Mouse (Mus musculus) thymus, adult 2 months (tissue): ENCODE data around the gene Macrod1. TPM values are rescaled to one million over a fixed set of nuclear protein-coding genes. Genes with fewer than 3 reads are reported as not detected.

Source experiments
- DNase-seq: peaks from one replicate; pipeline ENCODE4 v3.0.0; 2021
- H3K27ac ChIP-seq: fragments of 200-500 bp; 2 replicates; pipeline ENCODE4 v1.5.1; 2012; ENCODE audit warnings: low read length, control low read depth; ENCODE audit not compliant: control insufficient read depth, insufficient read depth
- H3K27me3 ChIP-seq: fragments of 200-500 bp; 2 replicates; pipeline ENCODE4 v1.6.1; 2012; ENCODE audit warnings: mild to moderate bottlenecking, low read length, moderate library complexity, mixed read lengths; ENCODE audit not compliant: control insufficient read depth, insufficient read depth
- H3K36me3 ChIP-seq: fragments of 200-500 bp; 2 replicates; pipeline ENCODE4 v1.6.1; 2012; ENCODE audit warnings: mild to moderate bottlenecking, low read length, moderate library complexity; ENCODE audit not compliant: control insufficient read depth, insufficient read depth
- H3K4me1 ChIP-seq: fragments of 200-500 bp; replicated peaks from 2 replicates; pipeline ENCODE4 v1.6.1; 2012; ENCODE audit warnings: low read length; ENCODE audit not compliant: control insufficient read depth, insufficient read depth
- H3K4me3 ChIP-seq: fragments of 200-500 bp; 2 replicates; pipeline ENCODE4 v1.5.1; 2012; ENCODE audit warnings: mild to moderate bottlenecking, low read length, control low read depth, moderate library complexity; ENCODE audit not compliant: control insufficient read depth, insufficient read depth
- CTCF ChIP-seq: fragments of 200-500 bp; IDR thresholded peaks from 2 replicates; pipeline ENCODE4 v1.5.1; 2012; ENCODE audit warnings: mild to moderate bottlenecking, control low read depth, low read length, moderate library complexity, borderline replicate concordance; ENCODE audit not compliant: control insufficient read depth, poor library complexity, insufficient read depth; ENCODE audit errors: extremely low read depth
- POLR2A ChIP-seq: fragments of 200-500 bp; IDR thresholded peaks from 2 replicates; pipeline ENCODE4 v1.6.1; 2012; ENCODE audit warnings: mild to moderate bottlenecking, low read length, control low read depth, moderate library complexity; ENCODE audit not compliant: control insufficient read depth, poor library complexity, insufficient read depth; ENCODE audit errors: extremely low read depth
- WGBS: fragments of 180-500 bp; shearing (Covaris S2); methylation state at CpG from one replicate; pipeline ENCODE4 v1.1.7; 2018; 5-methylcytosine and 5-hydroxymethylcytosine counted together
- polyA plus RNA-seq: library from polyadenylated mRNA; depleted of rRNA; stranded (reverse); fragments of >200 nt; gene quantifications from 2 replicates; pipeline ENCODE4 v1.2.3, GENCODE M21; 2012

Gene Macrod1
- polyA plus RNA-seq, 1 experiment: 49.3 TPM

DNA sequence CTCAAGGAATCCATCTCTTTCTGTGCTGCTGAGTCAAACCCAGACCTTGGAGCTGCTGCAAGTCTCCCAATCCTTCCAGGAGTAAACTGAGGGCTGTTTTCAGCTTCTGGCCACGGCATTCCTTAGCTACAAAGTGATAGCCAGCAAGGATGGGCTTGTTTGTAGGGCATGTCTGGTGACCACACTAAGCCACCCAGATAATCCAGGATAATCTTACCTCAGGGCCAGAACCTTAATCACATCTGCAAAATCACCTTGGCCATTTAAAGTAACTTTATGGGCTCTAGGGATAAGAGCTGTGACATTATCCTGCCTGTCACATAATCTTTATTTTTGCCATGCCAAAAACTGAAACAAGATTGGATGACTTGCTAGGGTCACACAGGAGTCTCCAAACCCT, 155.6 kb downstream of the Macrod1 start:
- Histone ChIP-seq H3K4me1 (peaks cover 11% of the 10 kb centered on the region), H3K36me3 (peaks cover 4% of the 10 kb centered on the region; the same call in 1 of the 2 replicates), H3K27ac (no peak overlapping the region), H3K4me3 (no peak overlapping the region), H3K27me3 (no peaks in the 10 kb centered on the region)
- no peak for TF ChIP-seq POLR2A
- no peak for TF ChIP-seq CTCF
- 97% methylated on average over 1 of the region's 1 CpGs for WGBS
- no peak for DNase-seq

GRCm38 (mm10) chr19:7213010-7213409, 156.4 kb downstream of the Macrod1 start:
- Histone ChIP-seq H3K27me3 (no peaks in the 10 kb centered on the region), H3K4me3 (no peak overlapping the region), H3K27ac (no peak overlapping the region), H3K4me1 (peaks cover 13% of the 10 kb centered on the region), H3K36me3 (peaks cover 4% of the 10 kb centered on the region; the same call in 1 of the 2 replicates)
- no peak for DNase-seq
- 100% methylated on average over 3 of the region's 3 CpGs for WGBS
- TF ChIP-seq POLR2A (no peak), CTCF (no peak)

GRCm38 (mm10) chr19:7214484-7214883, 157.9 kb downstream of the Macrod1 start:
- 87% methylated on average over 5 of the region's 5 CpGs for WGBS
- Histone ChIP-seq H3K4me1 (peaks cover 15% of the 10 kb centered on the region), H3K36me3 (peaks cover 4% of the 10 kb centered on the region; the same call in 1 of the 2 replicates), H3K27ac (no peak overlapping the region), H3K27me3 (no peaks in the 10 kb centered on the region), H3K4me3 (no peak overlapping the region)
- no peak for TF ChIP-seq POLR2A
- no peak for TF ChIP-seq CTCF
- no peak for DNase-seq

DNA sequence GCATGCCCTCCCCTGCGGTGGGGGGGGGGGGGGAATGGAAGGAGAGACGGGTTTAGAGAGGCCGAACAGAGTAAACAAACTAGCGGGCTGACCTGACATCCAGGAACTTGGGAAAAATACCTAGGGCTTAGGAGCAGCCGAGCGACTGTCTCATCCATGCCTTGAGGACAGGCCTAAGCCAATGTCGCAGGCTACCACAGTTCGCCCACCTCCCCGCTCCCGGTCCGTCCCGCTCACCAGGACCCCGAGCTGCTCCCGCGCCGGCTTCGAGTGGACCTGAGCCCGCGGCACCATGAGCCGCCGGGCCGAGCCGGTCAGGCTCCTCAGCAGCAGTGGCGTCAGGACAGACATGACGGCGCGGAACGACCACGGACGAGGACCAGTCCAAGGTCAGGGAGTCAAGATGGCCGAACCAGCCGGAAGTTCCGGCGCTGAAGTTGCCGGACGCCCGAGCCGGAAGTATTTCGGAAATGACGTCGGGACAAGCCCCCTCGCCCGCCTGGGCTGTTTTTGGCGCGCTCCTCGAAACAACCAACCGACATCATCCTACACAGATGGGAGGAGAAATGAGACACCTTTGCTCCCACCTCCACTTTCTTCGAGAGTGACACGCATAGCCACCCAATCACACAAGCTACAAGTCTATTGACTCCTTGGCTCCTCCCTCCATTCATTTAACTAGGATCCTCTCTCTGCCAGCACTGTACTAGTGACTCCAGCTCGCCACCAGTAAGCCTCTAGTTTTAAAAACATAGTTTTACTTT, 160.7 kb downstream of the Macrod1 start, which contains the start of gene Cox8a:
Gene Cox8a, minus strand, starts transcription at position 455 of the 764 bp plus-strand sequence.
- H3K4me3 ChIP-seq: peak within 1 kb of the TSS; percentile 86
- no peak for TF ChIP-seq CTCF
- peak; percentile 56 for TF ChIP-seq POLR2A
- H3K27me3 ChIP-seq: no peaks in the 10 kb centered on the region
- peak within 1 kb of the TSS; percentile 15; the same call in 1 of the 2 replicates for H3K27ac ChIP-seq
- DNase-seq: peak; percentile 91
- peaks cover 15% of the 10 kb centered on the region for H3K4me1 ChIP-seq
- under 1% methylated on average over 50 of the region's 50 CpGs for WGBS
- peaks cover 4% of the 10 kb centered on the region; the same call in 1 of the 2 replicates for H3K36me3 ChIP-seq

DNA sequence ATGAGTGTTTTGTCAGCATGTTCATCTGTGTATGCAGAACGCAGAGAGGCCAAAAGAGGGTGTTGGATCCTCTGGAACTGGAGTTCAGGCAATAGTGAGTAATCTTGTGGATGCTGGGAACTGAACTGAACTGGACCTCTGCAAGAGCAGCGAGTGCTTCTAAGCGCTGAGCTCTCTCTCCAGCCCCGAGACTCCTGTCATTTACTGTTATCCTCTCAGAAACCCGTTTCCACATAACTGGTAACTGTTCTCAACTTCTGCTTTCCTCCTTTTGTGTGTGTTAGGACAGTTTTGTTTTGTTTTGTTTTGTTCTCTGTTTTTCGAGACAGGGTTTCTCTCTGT, 161.3 kb downstream of the Macrod1 start:
- WGBS: 2% methylated on average over 6 of the region's 6 CpGs
- no peak for TF ChIP-seq CTCF
- TF ChIP-seq POLR2A: no peak
- peaks cover 4% of the 10 kb centered on the region; the same call in 1 of the 2 replicates for H3K36me3 ChIP-seq
- DNase-seq: no peak
- H3K27ac ChIP-seq: no peak overlapping the region
- peak overlapping the region; percentile 10; the same call in 1 of the 2 replicates for H3K4me3 ChIP-seq
- no peaks in the 10 kb centered on the region for H3K27me3 ChIP-seq
- H3K4me1 ChIP-seq: peaks cover 15% of the 10 kb centered on the region

DNA sequence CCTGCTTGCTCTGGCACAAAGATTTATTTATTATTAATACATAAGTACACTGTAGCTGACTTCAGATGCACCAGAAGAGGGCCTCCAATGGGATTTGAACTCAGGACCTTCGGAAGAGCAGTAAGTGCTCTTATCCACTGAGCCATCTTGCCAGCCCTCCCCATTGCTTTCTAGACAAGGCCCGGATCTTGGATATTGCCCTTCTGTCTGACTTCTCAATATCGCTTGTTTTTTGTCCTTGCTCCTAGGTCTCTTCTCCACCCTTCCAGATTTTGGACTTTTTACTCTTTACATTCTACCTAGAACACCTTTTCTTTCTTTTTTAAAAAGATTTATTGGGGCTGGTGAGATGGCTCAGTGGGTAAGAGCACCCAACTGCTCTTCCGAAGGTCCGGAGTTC, 162.1 kb downstream of the Macrod1 start:
- no peak overlapping the region for H3K4me3 ChIP-seq
- TF ChIP-seq POLR2A (no peak), CTCF (no peak)
- H3K27ac ChIP-seq: no peak overlapping the region
- no peaks in the 10 kb centered on the region for H3K27me3 ChIP-seq
- 98% methylated on average over 5 of the region's 5 CpGs for WGBS
- H3K36me3 ChIP-seq: peaks cover 4% of the 10 kb centered on the region; the same call in 1 of the 2 replicates
- no peak for DNase-seq
- H3K4me1 ChIP-seq: peaks cover 15% of the 10 kb centered on the region

- TF ChIP-seq CTCF (no peak), POLR2A (no peak)
- Histone ChIP-seq H3K27ac (no peak overlapping the region), H3K4me3 (no peak overlapping the region), H3K27me3 (no peaks in the 10 kb centered on the region), H3K36me3 (0 out of 2 replicates have a peak, but pooled peaks cover 3% of the 10 kb centered on the region), H3K4me1 (peaks cover 4% of the 10 kb centered on the region)
- 90% methylated on average over 6 of the region's 6 CpGs for WGBS
- no peak for DNase-seq
Measured at GRCm38 (mm10) chr19:7222196-7222595, 165.6 kb downstream of the Macrod1 start.
